Mouse (Mus musculus) frontal cortex, postnatal 14 days (tissue): ENCODE data around the gene Pfn5.
"Not testable (repeated sequence)": the region's sequence is repeated elsewhere in the genome, so short reads cannot be mapped to it uniquely, and the experiment has no call there.

ENCODE experiments used
- DNase-seq, 2 experiments: peaks; one replicate each; pipeline ENCODE4 v3.0.0; 2022; ENCODE audit warnings: low spot score in 2 of 2

Pfn5 gene

DNA sequence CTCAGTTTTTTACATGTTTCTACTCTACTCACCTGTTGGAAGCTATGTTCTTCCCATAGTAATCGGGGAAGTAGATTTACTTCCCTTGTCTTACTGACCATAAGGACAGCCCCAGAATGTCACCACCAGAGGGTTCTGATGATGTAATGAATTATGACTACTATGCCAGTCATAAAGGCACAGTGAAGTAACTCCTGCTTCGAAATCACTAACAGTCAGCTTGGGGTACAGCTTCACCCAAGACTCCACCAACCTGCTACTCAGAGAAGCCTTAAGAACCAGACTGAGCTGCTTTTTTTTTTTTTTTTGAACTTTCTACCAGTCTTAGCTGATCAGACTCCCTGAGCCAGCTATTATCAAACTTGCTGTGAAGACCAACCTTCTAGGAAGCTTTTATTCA, at the start of gene Pfn5, which contains the start of gene Asb12:
Pfn5 (plus strand) TSS at position 218 of the 400 bp plus-strand sequence.
Asb12 (minus strand) TSS at position 101 of the 400 bp plus-strand sequence.
- no peak for DNase-seq

DNA sequence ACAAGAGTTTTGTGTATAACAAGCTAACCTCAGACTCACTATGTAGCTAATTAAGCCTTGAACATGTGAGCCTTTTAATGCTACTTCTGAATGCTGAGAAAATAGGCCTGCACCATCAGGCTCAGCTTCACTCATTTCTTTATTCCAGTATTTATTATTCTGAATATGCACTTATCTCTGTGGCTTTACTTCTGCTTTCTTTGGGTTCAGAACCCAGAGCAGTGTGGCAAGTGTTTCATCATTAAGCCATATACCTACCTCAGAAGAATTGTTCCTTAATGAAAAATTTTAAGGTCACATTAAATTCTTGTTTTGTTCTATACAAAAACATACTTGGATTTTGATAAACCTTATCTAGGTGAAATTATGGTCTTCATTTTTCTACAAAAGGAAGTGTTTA, 34.0 kb upstream of the Pfn5 start:
- no peak for DNase-seq

DNA sequence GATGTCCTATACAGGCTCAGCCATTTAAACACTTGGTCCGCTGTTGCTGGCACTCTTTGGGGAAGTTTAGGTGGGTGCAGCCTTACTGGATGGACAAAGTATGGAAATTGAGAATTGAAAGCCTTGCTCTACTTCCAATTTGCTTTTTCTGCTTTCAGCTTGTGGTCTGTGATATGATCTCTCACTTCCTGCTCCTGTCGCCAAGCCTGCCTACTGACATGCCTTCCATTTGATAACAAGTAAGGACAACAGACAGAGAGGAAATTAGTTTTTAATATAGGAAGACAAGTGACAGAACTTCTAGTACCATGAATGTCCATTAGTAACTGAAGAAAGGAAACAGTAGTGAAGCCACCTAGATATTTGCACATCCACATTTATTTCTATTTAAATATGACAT, 32.7 kb upstream of the Pfn5 start:
- DNase-seq = no peak

DNA sequence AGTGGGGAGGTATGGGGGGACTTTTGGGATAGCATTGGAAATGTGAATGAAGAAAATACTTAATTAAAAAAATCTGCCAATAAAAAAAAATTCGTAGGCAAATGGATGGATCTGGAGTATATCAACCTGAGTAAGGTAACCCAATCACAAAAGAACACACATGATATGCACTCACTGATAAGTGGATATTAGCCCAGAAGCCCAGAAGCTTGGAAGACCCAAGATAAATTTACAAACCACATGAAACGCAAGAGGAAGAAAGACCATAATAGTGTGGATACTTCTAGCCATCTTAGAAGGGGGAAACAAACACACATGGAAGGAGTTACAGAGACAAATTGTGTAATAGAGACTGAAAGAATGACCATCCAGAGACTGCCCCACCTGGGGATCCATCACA, 22.4 kb upstream of the Pfn5 start:
- DNase-seq = not testable (repeated sequence)

DNA sequence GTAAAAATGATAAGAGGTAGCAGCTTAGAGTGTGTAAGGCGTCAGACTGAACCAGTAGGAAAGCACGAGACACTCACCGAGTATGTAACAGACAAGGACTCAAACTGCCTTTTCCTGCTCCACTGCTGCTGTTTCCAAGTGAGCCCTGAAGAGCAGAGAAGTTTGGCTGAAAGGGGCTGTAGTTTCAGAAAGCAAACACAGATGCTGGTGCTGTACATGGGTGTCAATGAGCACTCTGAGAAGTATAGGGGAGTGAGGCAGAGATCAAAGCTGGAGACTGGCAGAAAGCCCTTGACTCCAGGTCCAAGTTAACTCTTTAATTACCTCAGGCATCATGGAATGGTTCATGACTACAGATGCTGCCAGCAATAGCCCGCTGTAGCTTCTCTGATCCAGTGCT, 3.6 kb upstream of the Pfn5 start:
- DNase-seq = no peak

DNA sequence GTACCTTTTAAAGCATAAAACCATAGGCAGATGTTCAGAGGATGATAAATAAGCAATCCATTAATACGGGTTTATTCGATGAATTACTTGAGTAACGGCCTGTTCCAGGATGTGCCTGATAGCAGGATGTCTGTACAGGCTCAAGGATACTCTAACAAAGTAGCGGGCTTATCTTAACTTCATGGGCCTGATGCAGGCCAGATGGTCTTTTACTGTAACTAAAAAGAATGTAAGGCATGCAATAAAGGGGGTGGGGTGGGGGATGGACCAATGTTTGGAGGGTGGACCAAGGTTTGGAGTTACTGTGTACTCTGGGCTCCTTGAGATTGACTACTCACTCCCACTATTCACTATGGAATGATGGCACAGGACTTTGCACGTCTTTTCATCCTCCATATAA, 42.7 kb downstream of the Pfn5 start:
- DNase-seq = no peak
